Mouse (Mus musculus): Measurements from ENCODE around the gene F11r. TPM values are rescaled to one million over a fixed set of nuclear protein-coding genes. Genes with fewer than 3 reads are reported as not detected.
A peak's percentile ranks its signal among the peaks of the same experiment; 100 is the strongest.

Gene F11r
- total and polyA plus RNA-seq, 3 experiments, result 0.74 to 1.6 (median 1.3) TPM

DNA sequence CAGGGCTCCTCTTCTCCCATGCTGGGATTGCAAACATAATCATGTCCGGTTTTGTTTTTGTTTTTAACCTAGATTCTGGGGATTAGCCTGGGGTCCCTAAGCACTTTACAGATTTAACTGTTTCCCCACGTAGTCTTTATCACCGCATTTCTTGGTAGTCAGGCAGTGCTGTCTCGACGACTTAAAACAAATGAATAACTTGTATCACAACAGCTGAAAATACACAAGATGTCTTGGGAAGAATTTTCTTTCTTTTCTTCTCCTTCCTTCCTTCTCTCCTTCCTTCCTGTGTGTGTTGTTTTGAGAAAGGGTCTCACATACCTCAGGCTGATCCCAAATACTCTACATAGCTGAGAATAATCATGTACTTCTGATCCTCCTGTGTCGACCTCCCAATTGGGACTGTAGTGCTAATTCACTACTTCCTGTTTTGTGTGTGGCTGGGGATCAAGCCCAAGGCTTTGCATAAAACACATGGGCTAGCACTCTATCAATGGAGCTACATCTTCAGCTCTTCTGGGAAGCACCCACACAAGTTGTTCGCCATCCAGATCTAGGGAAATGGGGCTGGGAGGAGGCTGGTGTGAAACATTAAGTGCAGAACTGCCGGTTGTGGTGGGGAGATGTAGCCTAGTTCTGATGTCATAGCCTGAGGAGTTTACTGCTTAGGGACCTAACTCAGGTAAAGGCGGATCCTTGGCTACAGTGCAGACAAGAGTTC lies 36.7 kb downstream of the F11r start:
- H3K27ac ChIP-seq (ENCODE audit: insufficient read depth, low read depth), result no peak overlapping the region
- no peak for DNase-seq (ENCODE audit: extremely low read depth)
- dilution Hi-C loops (cut with MboI; ENCODE audit: extremely low pct_ligation_motif_present, extremely low pct_unique_long_range_greater_than_20kb, low sequenced_read_pairs) (no loop called here), in situ Hi-C loops (cut with MboI; ENCODE audit: low pct_ligation_motif_present, low pct_unique_long_range_greater_than_20kb, low sequenced_read_pairs) (loop anchor here (10.0 kb wide), 1 partner anchor 369 kb away; no protein-coding TSS in a partner anchor)
- H3K4me2 ChIP-seq (ENCODE audit: insufficient read depth, low read depth, poor library complexity, severe bottlenecking), result no peak overlapping the region
- no peak overlapping the region for H3K9ac ChIP-seq (ENCODE audit: insufficient read depth, low read depth)
- H3K4me1 ChIP-seq (ENCODE audit: control insufficient read depth in 1 of 2, insufficient read depth in 2 of 2), result peaks cover 18 to 41% of the 10 kb centered on the region in 2 experiments
- H3K9me3 ChIP-seq (replicated peaks; ENCODE audit: low read length), result no peaks in the 10 kb centered on the region
- H3K79me2 ChIP-seq (replicated peaks; ENCODE audit: control insufficient read depth, extremely low read depth, insufficient read depth, poor library complexity, severe bottlenecking), result no peaks in the 10 kb centered on the region
- no peak overlapping the region for H3K4me3 ChIP-seq (replicated peaks in 1 of 3; ENCODE audit: low read depth in 2 of 3, low read length in 2 of 3, poor library complexity in 1 of 3)
- TF ChIP-seq ELF1 (IDR thresholded peaks at IDR 0.05; ENCODE audit: low read depth, low read length) (0 out of 2 replicates have a peak, but pooled peaks have one; percentile 10), IRF4 (IDR thresholded peaks at IDR 0.05; ENCODE audit: low read depth, low read length) (no peak)
- no peaks in the 10 kb centered on the region for H3K27me3 ChIP-seq (replicated peaks)
- H3K36me3 ChIP-seq (replicated peaks in 1 of 2; ENCODE audit: control insufficient read depth in 1 of 2, insufficient read depth in 1 of 2, low read length in 1 of 2), result no peaks in the 10 kb centered on the region

DNA sequence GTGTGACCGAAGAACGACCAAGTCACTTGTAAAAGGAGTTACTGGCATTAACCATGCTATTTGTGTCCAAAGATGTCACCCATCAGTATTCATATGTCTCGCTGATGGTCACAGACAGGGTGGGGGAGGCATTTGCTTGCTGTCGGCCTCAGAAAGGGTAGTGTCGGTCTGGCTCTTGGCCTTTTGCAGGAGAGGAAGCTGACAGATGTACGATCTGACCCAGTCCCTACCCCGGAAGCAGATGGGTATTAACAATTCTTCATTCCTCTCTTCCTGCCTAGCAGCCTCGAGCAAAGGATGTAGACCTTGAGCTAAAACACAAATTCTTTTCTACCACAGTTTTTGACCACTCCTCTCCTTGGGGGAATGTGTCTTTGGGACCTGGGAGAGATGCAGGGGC lies 39.8 kb downstream of the F11r start:
- no peak overlapping the region for H3K4me2 ChIP-seq (ENCODE audit: insufficient read depth, low read depth, poor library complexity, severe bottlenecking)
- H3K36me3 ChIP-seq (replicated peaks in 1 of 2; ENCODE audit: control insufficient read depth in 1 of 2, insufficient read depth in 1 of 2, low read length in 1 of 2), result no peaks in the 10 kb centered on the region
- H3K4me3 ChIP-seq (replicated peaks in 1 of 3; ENCODE audit: low read depth in 2 of 3, low read length in 2 of 3, poor library complexity in 1 of 3), result no peak overlapping the region
- no peaks in the 10 kb centered on the region for H3K79me2 ChIP-seq (replicated peaks; ENCODE audit: control insufficient read depth, extremely low read depth, insufficient read depth, poor library complexity, severe bottlenecking)
- no peak for DNase-seq (ENCODE audit: extremely low read depth)
- no peak overlapping the region for H3K9ac ChIP-seq (ENCODE audit: insufficient read depth, low read depth)
- peaks cover 8% of the 10 kb centered on the region for H3K9me3 ChIP-seq (replicated peaks; ENCODE audit: low read length)
- H3K27me3 ChIP-seq (replicated peaks), result no peaks in the 10 kb centered on the region
- H3K27ac ChIP-seq (ENCODE audit: insufficient read depth, low read depth), result no peak overlapping the region
- dilution Hi-C loops (cut with MboI; ENCODE audit: extremely low pct_ligation_motif_present, extremely low pct_unique_long_range_greater_than_20kb, low sequenced_read_pairs), result no loop called here
- TF ChIP-seq ZKSCAN1 (IDR thresholded peaks at IDR 0.05; ENCODE audit: borderline replicate concordance, low read depth, low read length), result no peak
- TF ChIP-seq ELF1 (IDR thresholded peaks at IDR 0.05; ENCODE audit: low read depth, low read length), result no peak
- TF ChIP-seq GABPA (IDR thresholded peaks at IDR 0.05; ENCODE audit: insufficient replicate concordance, low read depth, low read length), result no peak
- no peak for TF ChIP-seq RCOR1 (conservative IDR thresholded peaks at IDR 0.05; ENCODE audit: low read depth, low read length)
- no peak for TF ChIP-seq RAD21 (IDR thresholded peaks at IDR 0.05; ENCODE audit: low read depth, low read length)
- no peak for TF ChIP-seq EP300 (IDR thresholded peaks at IDR 0.05; ENCODE audit: low read length)
- no peak for TF ChIP-seq POLR2A (IDR thresholded peaks at IDR 0.05; ENCODE audit: low read depth, low read length)
- no peak for TF ChIP-seq TBP (conservative IDR thresholded peaks at IDR 0.05; ENCODE audit: low read depth, low read length)
- no peak for TF ChIP-seq CHD1 (IDR thresholded peaks at IDR 0.05; ENCODE audit: low read depth, low read length)
- no peak for TF ChIP-seq HCFC1 (IDR thresholded peaks at IDR 0.05; ENCODE audit: low read depth, low read length)
- H3K4me1 ChIP-seq (ENCODE audit: control insufficient read depth in 1 of 2, insufficient read depth in 2 of 2), result peaks cover 7 to 18% of the 10 kb centered on the region in 2 experiments
- in situ Hi-C loops (cut with MboI; ENCODE audit: low pct_ligation_motif_present, low pct_unique_long_range_greater_than_20kb, low sequenced_read_pairs), result loop anchor here (5.0 to 10.0 kb wide), 2 partner anchors 115 to 372 kb away; partner anchors contain the start of gene Klhdc9
